Mouse (Mus musculus) lung, postnatal 25 days (tissue): ENCODE measurements around the gene Sarnp.

ENCODE experiments used
- DNase-seq: peaks from one replicate; pipeline ENCODE4 v3.0.0; 2022; ENCODE audit warnings: low spot score

Sarnp gene

GRCm38 (mm10) chr10:128917400-128917799, 100.3 kb downstream of the Sarnp start:
- DNase-seq, result no peak

GRCm38 (mm10) chr10:128918246-128918645, 101.1 kb downstream of the Sarnp start:
- DNase-seq, result no peak

- no peak for DNase-seq
Measured at GRCm38 (mm10) chr10:128919203-128919631, 102.1 kb downstream of the Sarnp start.

- DNase-seq, result no peak
Measured at GRCm38 (mm10) chr10:128919966-128920365, 102.8 kb downstream of the Sarnp start.

GRCm38 (mm10) chr10:128920736-128921161, 103.6 kb downstream of the Sarnp start:
- DNase-seq, result no peak

GRCm38 (mm10) chr10:128921251-128921650, 104.1 kb downstream of the Sarnp start:
- DNase-seq, result no peak

GRCm38 (mm10) chr10:128921883-128922821, 105.0 kb downstream of the Sarnp start:
- no peak for DNase-seq

GRCm38 (mm10) chr10:128922822-128923012, 105.6 kb downstream of the Sarnp start, which contains the start of gene Rdh5:
Rdh5 (minus strand) TSS chr10:128922888.
- no peak for DNase-seq

GRCm38 (mm10) chr10:128923013-128923691, 106.0 kb downstream of the Sarnp start:
- peak; percentile 97 for DNase-seq

GRCm38 (mm10) chr10:128923935-128924334, 106.8 kb downstream of the Sarnp start, which contains the start of gene Bloc1s1:
Bloc1s1 (minus strand) TSS chr10:128924035.
- no peak for DNase-seq
